Mouse (Mus musculus) gastrocnemius, adult 2 months (tissue): ENCODE measurements around the gene Axl. TPM values are rescaled to one million over a fixed set of nuclear protein-coding genes. Genes with fewer than 3 reads are reported as not detected.

ENCODE experiments used
- DNase-seq: peaks from one replicate; pipeline ENCODE4 v3.0.0; 2022
- H3K27ac ChIP-seq: fragments of 200-600 bp; 2 replicates; pipeline ENCODE4 v1.8.1; 2022; ENCODE audit warnings: mild to moderate bottlenecking
- H3K4me3 ChIP-seq: fragments of 200-600 bp; 2 replicates; pipeline ENCODE4 v1.8.1; 2022; ENCODE audit warnings: mild to moderate bottlenecking, moderate library complexity
- CTCF ChIP-seq: fragments of 200-600 bp; IDR thresholded peaks from 2 replicates; pipeline ENCODE4 v1.8.1; 2022; ENCODE audit warnings: antibody characterized with exemption, mild to moderate bottlenecking, moderate library complexity
- intact Hi-C: fragments of 180-260 bp; cut with DNase I; formaldehyde crosslinking; loops from one replicate; pipeline ENCODE4 v1.15.1; 2025
- long read RNA-seq, 2 experiments: library from polyadenylated mRNA; stranded (forward); transcript quantifications; one replicate each; pipeline ENCODE4 v2.0.0; 2021
- total RNA-seq, 2 experiments: library from RNA; stranded (reverse); gene quantifications; 2 replicates each; pipeline ENCODE4 v1.2.3; 2021

Gene Axl
- total RNA-seq, result 10 to 100 TPM; 39.9 to 48.6 TPM
- long read RNA-seq, experiment 1, full-length matches to known transcripts, result 59 of 77 reads
- long read RNA-seq, experiment 1, partial matches to known transcripts, result 8 of 77 reads
- long read RNA-seq, experiment 1, other reads (novel, unspliced or antisense), result 10 of 77 reads
- long read RNA-seq, experiment 2, full-length matches to known transcripts, result 28 of 38 reads
- long read RNA-seq, experiment 2, partial matches to known transcripts, result 3 of 38 reads
- long read RNA-seq, experiment 2, other reads (novel, unspliced or antisense), result 7 of 38 reads

GRCm38 (mm10) chr7:25788220-25789128, at the start of gene Axl:
Gene Axl (minus strand): TSS chr7:25788705.
- H3K4me3 ChIP-seq, result peak within 1 kb of the TSS; percentile 79
- H3K27ac ChIP-seq, result peak within 1 kb of the TSS; percentile 90
- TF ChIP-seq CTCF, result no peak
- DNase-seq, result peak; percentile 86
- intact Hi-C loops, result no loop called here

GRCm38 (mm10) chr7:25835188-25835891, 46.8 kb upstream of the Axl start:
- intact Hi-C loops, result no loop called here

GRCm38 (mm10) chr7:25831557-25832530, 43.3 kb upstream of the Axl start:
- peak overlapping the region; percentile 24 for H3K27ac ChIP-seq
- no peak overlapping the region for H3K4me3 ChIP-seq
- TF ChIP-seq CTCF, result no peak
- no peak for DNase-seq
- intact Hi-C loops, result no loop called here

More at GRCm38 (mm10) chr7:25835188-25835891, 46.8 kb upstream of the Axl start:
- no peak for TF ChIP-seq CTCF
- DNase-seq, result no peak
- H3K4me3 ChIP-seq, result no peak overlapping the region
- no peak overlapping the region for H3K27ac ChIP-seq

GRCm38 (mm10) chr7:25830251-25830650, 41.7 kb upstream of the Axl start:
- no peak for DNase-seq
- Histone ChIP-seq H3K4me3 (no peak overlapping the region), H3K27ac (no peak overlapping the region; the same call in 1 of the 2 replicates)
- no peak for TF ChIP-seq CTCF
- intact Hi-C loops, result no loop called here

- intact Hi-C loops, result no loop called here
- no peak for TF ChIP-seq CTCF
- H3K4me3 ChIP-seq, result no peak overlapping the region
- H3K27ac ChIP-seq, result no peak overlapping the region
- peak; percentile 46 for DNase-seq
Observed at GRCm38 (mm10) chr7:25827199-25827598, 38.7 kb upstream of the Axl start.

GRCm38 (mm10) chr7:25826029-25826428, 37.5 kb upstream of the Axl start:
- no peak for DNase-seq
- intact Hi-C loops, result no loop called here
- TF ChIP-seq CTCF, result no peak
- Histone ChIP-seq H3K4me3 (no peak overlapping the region), H3K27ac (no peak overlapping the region)

- H3K27ac ChIP-seq, result no peak overlapping the region
- no peak overlapping the region for H3K4me3 ChIP-seq
- no peak for DNase-seq
- no peak for TF ChIP-seq CTCF
- intact Hi-C loops, result no loop called here
Observed at GRCm38 (mm10) chr7:25825043-25825442, 36.5 kb upstream of the Axl start.

- no peak for DNase-seq
- intact Hi-C loops, result no loop called here
- peak within 1 kb of the TSS; percentile 64 for H3K4me3 ChIP-seq
- TF ChIP-seq CTCF, result no peak
- H3K27ac ChIP-seq, result 0 out of 2 replicates have a peak within 1 kb of the TSS, but pooled peaks have one; percentile 8
Observed at GRCm38 (mm10) chr7:25816241-25816919, 27.9 kb upstream of the Axl start, which contains the start of gene Cyp2s1. Gene Cyp2s1 (minus strand): TSS chr7:25816913.

GRCm38 (mm10) chr7:25815571-25815970, 27.1 kb upstream of the Axl start:
- peak overlapping the region; percentile 64 for H3K4me3 ChIP-seq

GRCm38 (mm10) chr7:25814711-25815110, 26.2 kb upstream of the Axl start:
- Histone ChIP-seq H3K27ac (no peak overlapping the region), H3K4me3 (no peak overlapping the region)
- intact Hi-C loops, result no loop called here
- TF ChIP-seq CTCF, result no peak
- no peak for DNase-seq

More at GRCm38 (mm10) chr7:25815571-25815970, 27.1 kb upstream of the Axl start:
- no peak for DNase-seq
- intact Hi-C loops, result no loop called here
- no peak overlapping the region for H3K27ac ChIP-seq
- no peak for TF ChIP-seq CTCF

GRCm38 (mm10) chr7:25812195-25812594, 23.7 kb upstream of the Axl start:
- no peak overlapping the region for H3K27ac ChIP-seq
- no peak for TF ChIP-seq CTCF
- no peak for DNase-seq
- intact Hi-C loops, result no loop called here
- no peak overlapping the region for H3K4me3 ChIP-seq
